Mouse (Mus musculus) forebrain, postnatal 0 days (tissue): ENCODE data around the gene Tmem168. TPM values are rescaled to one million over a fixed set of nuclear protein-coding genes. Genes with fewer than 3 reads are reported as not detected.

ENCODE experiments used
- ATAC-seq: fragments of 200-750 bp; cut with Nextera tagmentation; 2 replicates; pipeline ENCODE4 v1.8.0; 2017; ENCODE audit warnings: mild to moderate bottlenecking, moderate library complexity
- DNase-seq: peaks from one replicate; pipeline ENCODE4 v3.0.0-alpha.2; 2015
- H3K27ac ChIP-seq: fragments of 300-500 bp; sonication (generic); 2 replicates; pipeline ENCODE4 v1.5.1; 2014; ENCODE audit warnings: low read depth, mild to moderate bottlenecking, antibody characterized with exemption, low read length, moderate library complexity, mixed read lengths
- H3K27me3 ChIP-seq: fragments of 300-500 bp; sonication (generic); 2 replicates; pipeline ENCODE4 v1.6.1; 2014; ENCODE audit warnings: mild to moderate bottlenecking, low read length, mixed read lengths; ENCODE audit not compliant: insufficient read depth
- H3K36me3 ChIP-seq: fragments of 300-500 bp; sonication (generic); 2 replicates; pipeline ENCODE4 v1.6.1; 2014; ENCODE audit warnings: mild to moderate bottlenecking, moderate library complexity; ENCODE audit not compliant: insufficient read depth
- H3K4me1 ChIP-seq: fragments of 300-500 bp; sonication (generic); 2 replicates; pipeline ENCODE4 v1.6.1; 2014; ENCODE audit warnings: antibody characterized with exemption; ENCODE audit not compliant: insufficient read depth
- H3K4me2 ChIP-seq: fragments of 300-500 bp; sonication (generic); 2 replicates; pipeline ENCODE4 v1.6.1; 2014; ENCODE audit warnings: low read depth, mild to moderate bottlenecking, moderate library complexity
- H3K4me3 ChIP-seq: fragments of 300-500 bp; sonication (generic); 2 replicates; pipeline ENCODE4 v1.5.1; 2014; ENCODE audit warnings: low read depth, low read length, mixed read lengths
- H3K9ac ChIP-seq: fragments of 300-500 bp; sonication (generic); 2 replicates; pipeline ENCODE4 v1.6.1; 2014; ENCODE audit warnings: mild to moderate bottlenecking
- H3K9me3 ChIP-seq: fragments of 300-500 bp; sonication (generic); 2 replicates; pipeline ENCODE4 v1.6.1; 2016; ENCODE audit warnings: low read length
- CTCF ChIP-seq: sonication (generic); IDR thresholded peaks from 2 replicates; pipeline ENCODE4 v1.5.1; 2016; ENCODE audit warnings: antibody characterized with exemption, control low read depth, low read depth
- WGBS: fragments of 180-500 bp; shearing (Covaris S2); extraction: QIAGEN DNeasy Blood & Tissue Kit; methylation state at CpG from one replicate; pipeline ENCODE4 v1.1.7; 2014; 5-methylcytosine and 5-hydroxymethylcytosine counted together
- polyA plus RNA-seq: library from polyadenylated mRNA; unstranded; fragments of >200 nt; fragmentation: Nextera tagmentation; extraction: Ambion mirVana; gene quantifications from 2 replicates; pipeline ENCODE4 v1.2.1, GENCODE M21; 2015
- total RNA-seq: library from RNA; depleted of rRNA; stranded (reverse); fragments of >200 nt; gene quantifications from 2 replicates; pipeline ENCODE4 v1.2.3, GENCODE M21; 2014

Gene Tmem168
- total and polyA plus RNA-seq, 2 experiments from 2014 or later, result 18.4 to 28.6 TPM

GRCm38 (mm10) chr6:13630607-13631006, 22.7 kb upstream of the Tmem168 start:
- no peak for ATAC-seq
- WGBS, result 73% methylated on average over 2 of the region's 2 CpGs

DNA sequence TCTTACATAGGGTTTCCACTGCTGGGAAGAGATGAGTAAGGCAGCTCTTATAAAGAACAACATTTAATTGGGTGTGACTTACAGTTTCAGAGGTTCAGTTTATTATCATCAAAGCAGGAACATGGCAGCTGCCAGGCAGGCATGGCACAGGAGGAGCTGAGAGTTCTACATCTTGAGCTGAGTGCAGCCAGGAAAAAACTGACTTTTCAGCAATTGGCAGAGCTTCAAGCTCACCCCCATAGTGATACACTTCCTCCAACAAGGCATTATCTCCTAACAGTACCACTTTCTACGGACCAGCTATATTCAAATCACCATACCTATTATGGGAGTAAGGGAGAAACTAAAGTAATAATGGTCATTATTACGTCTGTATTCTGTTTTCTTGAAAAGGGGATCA, 11.7 kb upstream of the Tmem168 start:
- Histone ChIP-seq H3K27me3 (no peaks in the 10 kb centered on the region), H3K27ac (no peak overlapping the region), H3K4me2 (no peak overlapping the region), H3K9me3 (no peaks in the 10 kb centered on the region), H3K4me1 (no peaks in the 10 kb centered on the region), H3K36me3 (peaks cover 6% of the 10 kb centered on the region; the same call in 1 of the 2 replicates), H3K9ac (no peak overlapping the region), H3K4me3 (no peak overlapping the region)
- DNase-seq (no peak), ATAC-seq (no peak)
- no peak for TF ChIP-seq CTCF
- 81% methylated on average over 2 of the region's 2 CpGs for WGBS

More at GRCm38 (mm10) chr6:13630607-13631006, 22.7 kb upstream of the Tmem168 start:
- TF ChIP-seq CTCF, result no peak
- Histone ChIP-seq H3K4me2 (no peak overlapping the region), H3K9me3 (no peaks in the 10 kb centered on the region), H3K27ac (no peak overlapping the region), H3K9ac (no peak overlapping the region), H3K4me3 (no peak overlapping the region), H3K27me3 (no peaks in the 10 kb centered on the region), H3K4me1 (no peaks in the 10 kb centered on the region), H3K36me3 (no peaks in the 10 kb centered on the region; the same call in 1 of the 2 replicates)
- DNase-seq, result no peak

GRCm38 (mm10) chr6:13617110-13617509, 9.2 kb upstream of the Tmem168 start:
- DNase-seq (no peak), ATAC-seq (no peak; the same call in 1 of the 2 replicates)
- H3K9me3 ChIP-seq, result no peaks in the 10 kb centered on the region
- whole genome bisulfite sequencing, result 73% methylated on average over 3 of the region's 3 CpGs
- no peaks in the 10 kb centered on the region for H3K4me1 ChIP-seq
- H3K4me2 ChIP-seq, result no peak overlapping the region
- H3K27me3 ChIP-seq, result no peaks in the 10 kb centered on the region
- no peak overlapping the region for H3K27ac ChIP-seq
- no peak overlapping the region for H3K9ac ChIP-seq
- H3K4me3 ChIP-seq, result no peak overlapping the region
- TF ChIP-seq CTCF, result no peak
- peaks cover 4% of the 10 kb centered on the region; the same call in 1 of the 2 replicates for H3K36me3 ChIP-seq

DNA sequence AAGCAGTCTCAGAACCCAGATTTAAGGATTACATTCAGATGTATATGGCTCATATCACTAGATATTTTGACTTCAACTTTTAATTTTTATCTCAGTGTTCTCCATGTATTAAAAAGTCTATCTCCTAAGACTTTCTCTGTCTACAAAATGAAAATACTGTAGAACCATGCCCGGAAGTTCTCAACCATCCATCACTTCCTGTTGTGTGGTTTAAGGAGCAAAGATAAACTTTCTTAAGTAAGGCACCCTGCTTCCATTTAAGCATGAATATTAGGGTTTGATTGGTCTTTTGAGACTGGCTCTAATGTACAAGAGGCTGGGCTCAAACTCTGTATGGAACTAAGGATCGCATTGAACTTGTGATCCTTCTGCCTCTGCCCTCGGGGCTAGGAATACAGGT, 6.7 kb upstream of the Tmem168 start:
- no peak overlapping the region for H3K4me2 ChIP-seq
- H3K9ac ChIP-seq, result no peak overlapping the region
- no peak for ATAC-seq
- no peaks in the 10 kb centered on the region for H3K9me3 ChIP-seq
- H3K36me3 ChIP-seq, result no peaks in the 10 kb centered on the region
- no peak for TF ChIP-seq CTCF
- no peak overlapping the region for H3K27ac ChIP-seq
- WGBS, result 94% methylated on average over 3 of the region's 3 CpGs
- no peak for DNase-seq
- H3K4me3 ChIP-seq, result no peak overlapping the region
- no peaks in the 10 kb centered on the region for H3K27me3 ChIP-seq
- no peaks in the 10 kb centered on the region for H3K4me1 ChIP-seq

DNA sequence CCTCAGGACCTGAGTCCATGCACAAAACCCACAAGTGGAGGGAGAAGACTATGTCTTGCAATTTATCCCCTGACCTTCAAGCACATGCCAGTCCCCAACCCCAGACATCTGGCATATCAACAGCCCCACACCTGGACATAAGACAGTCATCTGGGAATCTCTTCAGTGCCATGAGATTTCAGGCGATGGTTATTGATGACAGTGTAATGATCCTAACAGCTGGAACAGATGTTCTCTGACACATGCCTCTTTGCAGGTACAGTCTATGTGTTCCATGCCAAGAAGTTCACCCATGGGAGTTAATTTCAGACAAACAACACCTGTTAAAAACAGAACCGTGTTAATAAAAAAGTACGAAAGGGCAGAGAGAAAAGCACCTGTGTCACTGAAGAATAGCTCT, 5.8 kb upstream of the Tmem168 start:
- Histone ChIP-seq H3K4me2 (no peak overlapping the region), H3K27ac (no peak overlapping the region), H3K27me3 (no peaks in the 10 kb centered on the region), H3K4me1 (no peaks in the 10 kb centered on the region), H3K9me3 (no peaks in the 10 kb centered on the region), H3K36me3 (no peaks in the 10 kb centered on the region), H3K4me3 (no peak overlapping the region), H3K9ac (no peak overlapping the region)
- ATAC-seq, result no peak
- no peak for DNase-seq
- TF ChIP-seq CTCF, result no peak
- 90% methylated on average over 3 of the region's 3 CpGs for WGBS

DNA sequence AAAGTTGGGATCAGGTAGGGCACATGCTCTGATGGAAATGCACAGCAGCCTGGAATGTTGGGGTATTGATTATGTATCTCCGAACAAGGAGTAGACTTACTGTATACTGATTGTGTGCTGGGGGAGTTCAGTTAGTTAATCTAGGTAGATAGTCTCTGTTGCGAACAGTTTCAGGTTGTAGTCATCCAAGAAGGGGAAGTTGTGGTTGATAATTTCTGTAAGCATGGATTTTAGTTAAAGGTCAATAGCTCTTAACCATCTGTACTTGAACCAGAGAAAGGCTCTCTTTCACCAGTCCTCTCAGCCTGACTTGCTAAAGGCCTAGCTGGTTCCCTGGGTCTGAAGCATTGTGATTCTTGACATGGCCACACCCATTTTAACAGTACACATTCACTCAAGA, 3.0 kb upstream of the Tmem168 start:
- Histone ChIP-seq H3K36me3 (no peaks in the 10 kb centered on the region), H3K4me2 (no peak overlapping the region), H3K9me3 (no peaks in the 10 kb centered on the region), H3K4me1 (peaks cover 7% of the 10 kb centered on the region), H3K9ac (no peak overlapping the region), H3K27me3 (no peaks in the 10 kb centered on the region), H3K4me3 (no peak overlapping the region), H3K27ac (no peak overlapping the region)
- DNase-seq (no peak), ATAC-seq (no peak)
- TF ChIP-seq CTCF, result no peak
- 95% methylated on average over 2 of the region's 2 CpGs for WGBS

DNA sequence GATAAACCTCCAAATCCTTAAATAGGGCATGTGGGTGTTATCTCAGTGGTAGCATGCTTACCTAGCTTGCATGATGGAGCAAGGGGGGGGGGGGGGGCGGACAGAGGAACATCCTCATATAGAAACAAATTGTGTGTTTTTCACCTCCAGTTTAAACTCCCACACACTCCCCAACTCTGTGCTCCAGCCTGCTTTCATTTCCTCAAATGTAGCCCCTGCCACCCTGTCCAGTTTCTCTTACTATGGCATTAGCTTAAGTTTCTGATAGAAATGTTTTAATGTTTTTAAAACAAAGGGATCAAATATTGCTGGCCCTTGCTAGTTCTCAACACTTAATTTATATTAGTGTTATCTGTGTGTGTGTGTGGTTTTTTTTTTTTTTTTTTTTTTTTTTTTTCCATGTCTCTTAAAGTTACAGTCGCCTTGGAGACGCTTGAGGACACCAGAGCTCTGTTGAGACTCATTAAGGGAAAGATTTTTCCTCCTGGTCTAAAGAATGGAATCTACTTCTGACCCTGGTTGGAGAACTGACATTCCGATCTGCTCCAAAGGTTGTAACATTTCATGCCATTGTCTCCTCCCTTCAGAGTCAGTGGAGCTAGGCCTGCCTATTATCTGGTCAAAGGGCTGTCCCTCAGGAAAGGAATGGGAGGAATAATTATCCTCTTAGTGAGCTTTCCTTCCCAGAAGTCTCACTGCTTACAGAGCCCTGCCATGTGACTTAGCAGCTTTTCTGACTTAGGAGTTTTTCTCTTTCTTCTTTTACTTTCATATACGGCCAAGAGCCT, 1.6 kb upstream of the Tmem168 start:
- Histone ChIP-seq H3K9ac (no peak overlapping the region), H3K36me3 (no peaks in the 10 kb centered on the region), H3K27ac (no peak overlapping the region), H3K4me2 (no peak overlapping the region), H3K9me3 (no peaks in the 10 kb centered on the region), H3K27me3 (no peaks in the 10 kb centered on the region), H3K4me3 (no peak overlapping the region), H3K4me1 (peaks cover 7% of the 10 kb centered on the region)
- no peak for ATAC-seq
- TF ChIP-seq CTCF, result no peak
- WGBS, result 66% methylated on average over 5 of the region's 5 CpGs
- DNase-seq, result no peak
